Mouse (Mus musculus) MEL (cell line): ENCODE results near the gene Ssh2. TPM values are rescaled to one million over a fixed set of nuclear protein-coding genes. Genes with fewer than 3 reads are reported as not detected.

Experiments used
- DNase-seq: peaks from one replicate; pipeline ENCODE4 v3.0.0; 2011; ENCODE audit warnings: low read depth, low spot score
- H3K27ac ChIP-seq: 2 replicates; pipeline ENCODE4 v1.5.1; 2012; ENCODE audit warnings: low read depth, mild to moderate bottlenecking, control low read depth, low read length, moderate library complexity; ENCODE audit not compliant: control insufficient read depth
- H3K27me3 ChIP-seq, 2 experiments: fragments of 150-350 bp in 1 of 2; sonication (generic) in 1 of 2; 2 replicates each; pipeline ENCODE4 v1.6.1; 2012; ENCODE audit warnings: low read length in 2 of 2, mild to moderate bottlenecking in 2 of 2, improper control_type of control experiment in 1 of 2, moderate library complexity in 1 of 2; ENCODE audit not compliant: insufficient read depth in 2 of 2, control insufficient read depth in 1 of 2
- H3K36me3 ChIP-seq, 2 experiments: 2 replicates each; pipeline ENCODE4 v1.6.1; 2012 to 2014; ENCODE audit warnings: low read length in 2 of 2, improper control_type of control experiment in 1 of 2, inconsistent platforms in 1 of 2, mild to moderate bottlenecking in 1 of 2; ENCODE audit not compliant: insufficient read depth in 2 of 2, control insufficient read depth in 1 of 2
- H3K4me1 ChIP-seq, 2 experiments: fragments of 150-350 bp in 1 of 2; sonication (generic) in 1 of 2; 2 replicates each; pipeline ENCODE4 v1.6.1; 2012; ENCODE audit warnings: low read length in 2 of 2, improper control_type of control experiment in 1 of 2, mild to moderate bottlenecking in 1 of 2; ENCODE audit not compliant: insufficient read depth in 2 of 2, control insufficient read depth in 1 of 2
- H3K4me3 ChIP-seq, 2 experiments: fragments of 150-350 bp in 1 of 2; sonication (generic) in 1 of 2; 2 replicates each; pipeline ENCODE4 v1.5.1; 2012; ENCODE audit warnings: low read depth in 2 of 2, low read length in 2 of 2, mild to moderate bottlenecking in 2 of 2, moderate library complexity in 2 of 2, control low read depth in 1 of 2, improper control_type of control experiment in 1 of 2; ENCODE audit not compliant: control insufficient read depth in 1 of 2, insufficient read depth in 1 of 2
- H3K79me2 ChIP-seq: 2 replicates; pipeline ENCODE4 v1.6.1; 2012; ENCODE audit warnings: mild to moderate bottlenecking, low read length, moderate library complexity; ENCODE audit not compliant: control insufficient read depth, poor library complexity, insufficient read depth
- H3K9ac ChIP-seq: 2 replicates; pipeline ENCODE4 v1.6.1; 2012; ENCODE audit warnings: low read depth, mild to moderate bottlenecking, control low read depth, low read length, moderate library complexity; ENCODE audit not compliant: control insufficient read depth, poor library complexity, severe bottlenecking
- H3K9me3 ChIP-seq: fragments of 150-350 bp; sonication (generic); replicated peaks from 2 replicates; pipeline ENCODE4 v1.6.1; 2012; ENCODE audit warnings: mild to moderate bottlenecking, low read length, improper control_type of control experiment, moderate library complexity; ENCODE audit not compliant: insufficient read depth
- CHD2 ChIP-seq: IDR thresholded peaks from 2 replicates; pipeline ENCODE4 v1.6.1; 2011; ENCODE audit warnings: low read length, improper control_type of control experiment
- E2F4 ChIP-seq: IDR thresholded peaks from 2 replicates; pipeline ENCODE4 v1.6.1; 2011; ENCODE audit warnings: low read depth, low read length, improper control_type of control experiment, borderline replicate concordance
- ELF1 ChIP-seq: IDR thresholded peaks from 2 replicates; pipeline ENCODE4 v1.6.1; 2014; ENCODE audit warnings: low read depth, mild to moderate bottlenecking, inconsistent platforms, low read length, improper control_type of control experiment, moderate library complexity
- EP300 ChIP-seq, 2 experiments: IDR thresholded peaks; 2 replicates each; pipeline ENCODE4 v1.6.1; 2011; ENCODE audit warnings: improper control_type of control experiment in 2 of 2, low read length in 2 of 2, low read depth in 1 of 2, mild to moderate bottlenecking in 1 of 2
- ETS1 ChIP-seq: IDR thresholded peaks from 2 replicates; pipeline ENCODE4 v1.6.1; 2012; ENCODE audit warnings: low read depth, mild to moderate bottlenecking, inconsistent platforms, low read length, improper control_type of control experiment, moderate library complexity
- GATA1 ChIP-seq: IDR thresholded peaks from 2 replicates; pipeline ENCODE4 v1.6.1; 2011; ENCODE audit warnings: low read depth, low read length, improper control_type of control experiment
- HCFC1 ChIP-seq: IDR thresholded peaks from 2 replicates; pipeline ENCODE4 v1.6.1; 2012; ENCODE audit warnings: low read depth, mild to moderate bottlenecking, inconsistent platforms, low read length, improper control_type of control experiment, moderate library complexity
- KAT2A ChIP-seq: conservative IDR thresholded peaks from 2 replicates; pipeline ENCODE4 v1.6.1; 2012; ENCODE audit warnings: low read depth, low read length, improper control_type of control experiment, inconsistent platforms
- MAFK ChIP-seq: IDR thresholded peaks from 2 replicates; pipeline ENCODE4 v1.6.1; 2011; ENCODE audit warnings: low read depth, mild to moderate bottlenecking, low read length, improper control_type of control experiment, borderline replicate concordance
- MAZ ChIP-seq: IDR thresholded peaks from 2 replicates; pipeline ENCODE4 v1.6.1; 2012; ENCODE audit warnings: low read depth, mild to moderate bottlenecking, inconsistent platforms, low read length, improper control_type of control experiment
- MEF2A ChIP-seq: IDR thresholded peaks from 2 replicates; pipeline ENCODE4 v1.6.1; 2014; ENCODE audit warnings: low read depth, mild to moderate bottlenecking, inconsistent platforms, low read length, improper control_type of control experiment; ENCODE audit not compliant: poor library complexity, insufficient replicate concordance, severe bottlenecking; ENCODE audit errors: extremely low read depth
- MXI1 ChIP-seq: IDR thresholded peaks from 2 replicates; pipeline ENCODE4 v1.6.1; 2011; ENCODE audit warnings: mild to moderate bottlenecking, low read depth, low read length, improper control_type of control experiment
- MYB ChIP-seq: IDR thresholded peaks from 2 replicates; pipeline ENCODE4 v1.6.1; 2011; ENCODE audit warnings: mild to moderate bottlenecking, low read depth, low read length, improper control_type of control experiment
- MYC ChIP-seq: IDR thresholded peaks from 2 replicates; pipeline ENCODE4 v1.6.1; 2011; ENCODE audit warnings: low read depth, mild to moderate bottlenecking, low read length, improper control_type of control experiment, moderate library complexity
- NRF1 ChIP-seq: IDR thresholded peaks from 2 replicates; pipeline ENCODE4 v1.6.1; 2014; ENCODE audit warnings: low read depth, mild to moderate bottlenecking, inconsistent platforms, low read length, improper control_type of control experiment, moderate library complexity; ENCODE audit not compliant: poor library complexity, insufficient read depth, severe bottlenecking
- POLR2A ChIP-seq, 2 experiments: IDR thresholded peaks; 2 replicates each; pipeline ENCODE4 v1.6.1; 2011 to 2012; ENCODE audit warnings: low read length in 2 of 2, mild to moderate bottlenecking in 2 of 2, control low read depth in 1 of 2, improper control_type of control experiment in 1 of 2, low read depth in 1 of 2, moderate library complexity in 1 of 2; ENCODE audit not compliant: control insufficient read depth in 1 of 2, insufficient read depth in 1 of 2, poor library complexity in 1 of 2
- POLR2AphosphoS5 ChIP-seq: IDR thresholded peaks from 2 replicates; pipeline ENCODE4 v1.6.1; 2012; ENCODE audit warnings: low read depth, borderline replicate concordance, mild to moderate bottlenecking, inconsistent platforms, low read length, moderate library complexity, mixed read lengths
- RAD21 ChIP-seq: IDR thresholded peaks from 2 replicates; pipeline ENCODE4 v1.6.1; 2011; ENCODE audit warnings: mild to moderate bottlenecking, low read depth, low read length, improper control_type of control experiment
- SIN3A ChIP-seq: IDR thresholded peaks from 2 replicates; pipeline ENCODE4 v1.6.1; 2012; ENCODE audit warnings: low read length, improper control_type of control experiment, inconsistent platforms
- TAL1 ChIP-seq: IDR thresholded peaks from 2 replicates; pipeline ENCODE4 v1.6.1; 2012; ENCODE audit warnings: mild to moderate bottlenecking, inconsistent platforms, low read length, moderate library complexity, mixed read lengths
- TBP ChIP-seq: IDR thresholded peaks from 2 replicates; pipeline ENCODE4 v1.8.0; 2011; ENCODE audit warnings: low read depth, low read length, improper control_type of control experiment
- TCF12 ChIP-seq: IDR thresholded peaks from 2 replicates; pipeline ENCODE4 v1.6.1; 2014; ENCODE audit warnings: low read depth, mild to moderate bottlenecking, inconsistent platforms, low read length, improper control_type of control experiment, moderate library complexity
- UBTF ChIP-seq: IDR thresholded peaks from 2 replicates; pipeline ENCODE4 v1.6.1; 2012; ENCODE audit warnings: low read depth, mild to moderate bottlenecking, inconsistent platforms, low read length, improper control_type of control experiment, moderate library complexity, borderline replicate concordance; ENCODE audit not compliant: insufficient read depth
- USF1 ChIP-seq: IDR thresholded peaks from 2 replicates; pipeline ENCODE4 v1.6.1; 2014; ENCODE audit warnings: low read depth, mild to moderate bottlenecking, inconsistent platforms, low read length, improper control_type of control experiment, moderate library complexity
- USF2 ChIP-seq, 2 experiments: IDR thresholded peaks; 2 replicates each; pipeline ENCODE4 v1.6.1; 2011 to 2012; ENCODE audit warnings: improper control_type of control experiment in 2 of 2, low read length in 2 of 2, borderline replicate concordance in 1 of 2, inconsistent platforms in 1 of 2, low read depth in 1 of 2, mild to moderate bottlenecking in 1 of 2; ENCODE audit not compliant: insufficient read depth in 1 of 2
- ZC3H11A ChIP-seq: IDR thresholded peaks from 2 replicates; pipeline ENCODE4 v1.6.1; 2012; ENCODE audit warnings: low read depth, mild to moderate bottlenecking, inconsistent platforms, low read length, improper control_type of control experiment
- ZMIZ1 ChIP-seq: IDR thresholded peaks from 2 replicates; pipeline ENCODE4 v1.6.1; 2012; ENCODE audit warnings: low read depth, mild to moderate bottlenecking, inconsistent platforms, low read length, improper control_type of control experiment, moderate library complexity
- polyA plus RNA-seq, 2 experiments: library from polyadenylated mRNA; stranded (reverse) in 1 of 2; unstranded in 1 of 2; fragments of >175 nt in 1 of 2; fragments of >200 nt in 1 of 2; gene quantifications; 2 replicates each; pipeline versions ENCODE4 v1.2.1 to v1.2.4; 2012; ENCODE audit warnings: low replicate concordance in 2 of 2, low read depth in 1 of 2; ENCODE audit not compliant: insufficient read length in 2 of 2, insufficient read depth in 1 of 2, missing spikeins in 1 of 2
- total RNA-seq: library from RNA; depleted of rRNA; stranded (reverse); fragments of 300-350 nt; gene quantifications from 2 replicates; pipeline ENCODE4 v1.2.3, GENCODE M21; 2012

Gene Ssh2
- total and polyA plus RNA-seq, 3 experiments: 6.3 to 29.2 (median 16.5) TPM

GRCm38 (mm10) chr11:77494782-77495181, 278.7 kb downstream of the Ssh2 start:
- Histone ChIP-seq H3K79me2 (peaks cover 50% of the 10 kb centered on the region), H3K36me3 (peaks cover 0 to 13% of the 10 kb centered on the region in 2 experiments; a peak in 3 of 4 replicates), H3K27me3 (no peaks in the 10 kb centered on the region), H3K4me3 (peak overlapping the region in 1 of 2 experiments; percentile 57; a peak in 2 of 4 replicates), H3K9me3 (no peaks in the 10 kb centered on the region), H3K27ac (no peak overlapping the region), H3K4me1 (peaks cover 2 to 19% of the 10 kb centered on the region in 2 experiments; a peak in 3 of 4 replicates), H3K9ac (no peak overlapping the region; the same call in 1 of the 2 replicates)
- no peak for DNase-seq
- TF ChIP-seq ELF1 (no peak), ETS1 (no peak), GATA1 (no peak), SIN3A (no peak), CHD2 (no peak), TCF12 (no peak), NRF1 (no peak), KAT2A (no peak), ZC3H11A (no peak), TAL1 (no peak), EP300 (IDR thresholded peaks at IDR 0.05; ENCODE audit: low read depth in 1 of 2, low read length in 2 of 2) (no peak), UBTF (no peak), MYC (no peak), USF2 (IDR thresholded peaks at IDR 0.05; ENCODE audit: borderline replicate concordance in 1 of 2, insufficient read depth in 1 of 2, low read depth in 1 of 2, low read length in 2 of 2) (no peak)

DNA sequence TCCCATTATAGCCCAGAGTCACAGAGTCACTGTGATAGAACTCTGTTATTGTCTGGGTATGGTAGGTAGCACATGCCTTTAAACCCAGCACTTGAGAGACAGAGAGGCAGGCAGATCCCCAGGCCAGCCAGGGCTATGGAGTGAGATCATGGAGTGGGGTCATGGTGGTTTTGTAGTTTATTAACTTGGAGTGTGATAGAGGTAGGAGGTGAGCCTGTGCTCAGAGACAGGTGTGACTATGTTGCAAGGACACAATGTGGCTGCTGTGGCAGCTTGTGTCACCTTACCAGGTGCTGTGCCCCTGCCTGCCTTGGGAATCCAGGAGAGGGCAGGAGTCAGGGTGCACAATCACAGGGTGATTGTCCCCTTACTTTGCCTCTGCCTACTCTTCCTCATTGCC, 279.4 kb downstream of the Ssh2 start:
- no peak for DNase-seq
- H3K27ac ChIP-seq: no peak overlapping the region
- H3K27me3 ChIP-seq: no peaks in the 10 kb centered on the region
- H3K9ac ChIP-seq: no peak overlapping the region
- peaks cover 50% of the 10 kb centered on the region for H3K79me2 ChIP-seq
- H3K4me1 ChIP-seq: peaks cover 2 to 14% of the 10 kb centered on the region in 2 experiments; a peak in 3 of 4 replicates
- peaks cover 0 to 8% of the 10 kb centered on the region in 2 experiments; a peak in 3 of 4 replicates for H3K36me3 ChIP-seq
- H3K4me3 ChIP-seq: no peak overlapping the region
- no peaks in the 10 kb centered on the region for H3K9me3 ChIP-seq
- no peak for TF ChIP-seq MEF2A
- no peak for TF ChIP-seq HCFC1
- TF ChIP-seq EP300 (IDR thresholded peaks at IDR 0.05; ENCODE audit: low read depth in 1 of 2, low read length in 2 of 2): no peak
- TF ChIP-seq TAL1: no peak
- no peak for TF ChIP-seq USF2 (IDR thresholded peaks at IDR 0.05; ENCODE audit: borderline replicate concordance in 1 of 2, insufficient read depth in 1 of 2, low read depth in 1 of 2, low read length in 2 of 2)
- no peak for TF ChIP-seq TBP
- TF ChIP-seq ZMIZ1: no peak
- no peak for TF ChIP-seq POLR2A (IDR thresholded peaks at IDR 0.05; ENCODE audit: control insufficient read depth in 1 of 2, insufficient read depth in 1 of 2, low read depth in 1 of 2, low read length in 2 of 2, poor library complexity in 1 of 2)
- TF ChIP-seq MYC: no peak
- TF ChIP-seq TCF12: no peak
- no peak for TF ChIP-seq USF1
- no peak for TF ChIP-seq RAD21
- no peak for TF ChIP-seq SIN3A
- TF ChIP-seq MXI1: no peak
- TF ChIP-seq ZC3H11A: no peak
- TF ChIP-seq MAZ: no peak
- TF ChIP-seq E2F4: no peak
- TF ChIP-seq POLR2AphosphoS5: no peak
- TF ChIP-seq MYB: no peak
- TF ChIP-seq MAFK: no peak
